Mouse (Mus musculus) testis, postnatal 10 days (tissue): ENCODE data around the gene Alkbh1.

ENCODE experiments used
- DNase-seq: peaks from one replicate; pipeline ENCODE4 v3.0.0; 2021; ENCODE audit warnings: low spot score

Alkbh1 gene

GRCm38 (mm10) chr12:87381380-87381682, 62.5 kb downstream of the Alkbh1 start:
- DNase-seq, result no peak

GRCm38 (mm10) chr12:87380586-87381379, 63.0 kb downstream of the Alkbh1 start:
- no peak for DNase-seq

- DNase-seq, result no peak
Observed at GRCm38 (mm10) chr12:87379496-87379895, 64.3 kb downstream of the Alkbh1 start.
